9 mouse cellular contexts compared by ENCODE assay signal in the genomic region with DNA sequence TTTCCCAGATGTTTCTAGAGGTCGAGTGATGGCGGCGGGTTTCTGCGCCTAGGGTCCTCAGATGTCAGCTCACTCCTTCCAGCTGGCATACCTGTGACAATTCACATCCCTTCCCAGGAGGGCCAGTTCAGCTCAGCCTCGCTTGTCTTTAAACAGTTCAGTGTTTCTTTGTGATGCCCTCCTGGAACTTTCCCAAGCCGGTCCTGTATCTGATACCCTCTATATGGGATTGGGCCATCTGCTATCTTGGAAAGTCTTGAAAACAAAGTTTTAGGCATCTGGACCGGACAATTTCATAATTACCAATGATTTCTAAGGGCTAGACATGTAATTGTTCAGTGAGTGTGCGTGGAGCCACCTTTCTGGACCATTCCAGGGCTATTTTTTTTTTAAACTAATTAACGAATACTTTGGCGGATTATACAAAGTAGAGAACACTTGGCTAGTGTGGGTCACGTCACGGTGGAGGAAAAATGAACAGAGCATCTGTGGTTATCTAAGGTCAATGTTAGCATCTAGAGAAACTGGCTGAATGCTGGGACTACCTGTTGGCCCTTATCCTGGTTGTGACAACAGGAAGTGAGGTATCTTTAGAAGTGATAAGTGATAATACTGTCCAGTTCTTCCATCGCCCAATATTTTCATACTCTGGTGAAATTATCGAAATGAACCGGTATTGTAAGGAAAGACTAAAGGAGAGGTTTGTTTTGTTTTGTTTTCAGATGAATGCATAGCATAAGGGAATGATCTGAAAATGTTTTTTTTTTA. TPM values are rescaled to one million over a fixed set of nuclear protein-coding genes. Genes with fewer than 3 reads are reported as not detected.
A peak's percentile ranks its signal among the peaks of the same experiment; 100 is the strongest.
DNase-seq lines count a peak whose midpoint lies in the region; ATAC-seq and TF ChIP-seq lines count a peak whose summit lies in the region.
"Had no signal": no experiment of that assay in that cellular context is flagged by ENCODE, and none has a peak within 500 bp of the region (broad histone marks: within the 10 kb centered on the region; RNA-seq: fewer than 3 reads in every experiment).

No protein-coding gene starts in this region.

- 22% methylated on average over 15 of the region's 15 CpGs for WGBS in heart, embryonic 13.5 days
- 29% methylated on average over 15 of the region's 15 CpGs for WGBS in hindbrain, embryonic 12.5 days
- WGBS in midbrain, embryonic 11.5 days = 26% methylated on average over 15 of the region's 15 CpGs

- no peaks in the 10 kb centered on the region for H3K9me3 ChIP-seq in heart, embryonic 13.5 days
- H3K9me3 ChIP-seq in MEL (replicated peaks; ENCODE audit: insufficient read depth, low read length) = no peaks in the 10 kb centered on the region
- no peaks in the 10 kb centered on the region for H3K9me3 ChIP-seq in hindbrain, embryonic 12.5 days (replicated peaks)
- H3K9me3 ChIP-seq in midbrain, embryonic 11.5 days (ENCODE audit: control insufficient read depth, low read length) = no peaks in the 10 kb centered on the region

- H3K9ac ChIP-seq in heart, embryonic 13.5 days = peak overlapping the region; percentile 100
- H3K9ac ChIP-seq in MEL (ENCODE audit: control insufficient read depth, low read depth, low read length, poor library complexity, severe bottlenecking) = peak overlapping the region; percentile 94
- H3K9ac ChIP-seq in hindbrain, embryonic 12.5 days = peak overlapping the region; percentile 98
- peak overlapping the region; percentile 100 for H3K9ac ChIP-seq in midbrain, embryonic 11.5 days (ENCODE audit: low read length)

- DNase-seq in heart, postnatal 25 days (ENCODE audit: low spot score) = no peak
- DNase-seq in MEL (ENCODE audit: low read depth, low spot score) = peak; percentile 37
- no peak for DNase-seq in midbrain, embryonic 11.5 days (ENCODE audit: low spot score, missing footprints)
- no peak for DNase-seq in frontal cortex, postnatal 10 days (ENCODE audit: low spot score in 2 of 2)
- no peak for DNase-seq in adrenal gland, adult (ENCODE audit: inconsistent age in 2 of 2, low spot score in 1 of 2)
- DNase-seq in gastrocnemius, postnatal 14 days = no peak

- peak overlapping the region; percentile 98 for H3K4me3 ChIP-seq in heart, embryonic 13.5 days
- peak overlapping the region; percentile 91 to 96 for H3K4me3 ChIP-seq in MEL (ENCODE audit: control insufficient read depth in 1 of 2, insufficient read depth in 1 of 2, low read depth in 2 of 2, low read length in 2 of 2)
- peak overlapping the region; percentile 80 for H3K4me3 ChIP-seq in hindbrain, embryonic 12.5 days
- peak overlapping the region; percentile 92 for H3K4me3 ChIP-seq in midbrain, embryonic 11.5 days (ENCODE audit: low read depth, low read length)

- TF ChIP-seq POLR2A in MEL (IDR thresholded peaks at IDR 0.05; ENCODE audit: control insufficient read depth in 1 of 2, insufficient read depth in 1 of 2, low read depth in 1 of 2, low read length in 2 of 2, poor library complexity in 1 of 2) = no peak; a peak in 1 of 4 replicates

- H3K4me2 ChIP-seq in heart, embryonic 13.5 days = peak overlapping the region; percentile 76
- peak overlapping the region; percentile 75 for H3K4me2 ChIP-seq in hindbrain, embryonic 12.5 days (replicated peaks)
- peak overlapping the region; percentile 67 for H3K4me2 ChIP-seq in midbrain, embryonic 11.5 days

- peaks cover 18% of the 10 kb centered on the region for H3K36me3 ChIP-seq in heart, embryonic 13.5 days
- H3K36me3 ChIP-seq in MEL (ENCODE audit: control insufficient read depth in 1 of 2, insufficient read depth in 2 of 2, low read length in 2 of 2) = peaks cover 13 to 17% of the 10 kb centered on the region in 2 experiments
- H3K36me3 ChIP-seq in hindbrain, embryonic 12.5 days = peaks cover 16% of the 10 kb centered on the region
- H3K36me3 ChIP-seq in midbrain, embryonic 11.5 days (ENCODE audit: control insufficient read depth, insufficient read depth, low read length) = peaks cover 5% of the 10 kb centered on the region; the same call in 1 of the 2 replicates

- no peak; the same call in 1 of the 2 replicates for ATAC-seq in heart, embryonic 13.5 days (ENCODE audit: extremely low read depth, insufficient number of reproducible peaks, low FRiP score, low TSS enrichment)
- ATAC-seq in hindbrain, embryonic 12.5 days (ENCODE audit: low FRiP score) = peak; percentile 63
- peak; percentile 53 for ATAC-seq in midbrain, embryonic 11.5 days (ENCODE audit: low FRiP score)

- TF ChIP-seq CTCF in MEL (IDR thresholded peaks at IDR 0.05 in 2 of 3, conservative IDR thresholded peaks at IDR 0.05 in 1 of 3; ENCODE audit: control insufficient read depth in 1 of 3, insufficient read depth in 1 of 3, low read depth in 2 of 3, low read length in 3 of 3, poor library complexity in 1 of 3, severe bottlenecking in 1 of 3) = no peak

- H3K4me1 ChIP-seq in heart, embryonic 13.5 days = peaks cover 28% of the 10 kb centered on the region
- peaks cover 8 to 14% of the 10 kb centered on the region in 2 experiments for H3K4me1 ChIP-seq in MEL (ENCODE audit: control insufficient read depth in 1 of 2, insufficient read depth in 2 of 2, low read length in 2 of 2)
- peaks cover 23% of the 10 kb centered on the region for H3K4me1 ChIP-seq in hindbrain, embryonic 12.5 days
- peaks cover 16% of the 10 kb centered on the region for H3K4me1 ChIP-seq in midbrain, embryonic 11.5 days (ENCODE audit: control insufficient read depth, insufficient read depth, low read length)

- peak in 1 of 2 experiments; percentile 51; a peak in 1 of 4 replicates for TF ChIP-seq EP300 in MEL (IDR thresholded peaks at IDR 0.05; ENCODE audit: low read depth in 1 of 2, low read length in 2 of 2)

- H3K27me3 ChIP-seq in heart, embryonic 13.5 days (replicated peaks) = no peaks in the 10 kb centered on the region
- H3K27me3 ChIP-seq in MEL (ENCODE audit: control insufficient read depth in 1 of 2, insufficient read depth in 2 of 2, low read length in 2 of 2) = peaks cover 2 to 3% of the 10 kb centered on the region in 2 experiments; a peak in 3 of 4 replicates
- no peaks in the 10 kb centered on the region for H3K27me3 ChIP-seq in hindbrain, embryonic 12.5 days
- no peaks in the 10 kb centered on the region for H3K27me3 ChIP-seq in midbrain, embryonic 11.5 days (ENCODE audit: control insufficient read depth, insufficient read depth, low read length)

- H3K79me2 ChIP-seq in MEL (ENCODE audit: control insufficient read depth, insufficient read depth, low read length, poor library complexity) = peaks cover 29% of the 10 kb centered on the region

- no peak for TF ChIP-seq RAD21 in MEL (IDR thresholded peaks at IDR 0.05; ENCODE audit: low read depth, low read length)

- intact Hi-C loops in heart, postnatal 25 days (cut with DNase I) = no loop called here
- intact Hi-C loops in gastrocnemius, postnatal 14 days (cut with DNase I; ENCODE audit: low total_unique reads) = no loop called here

- peak overlapping the region; percentile 98 for H3K27ac ChIP-seq in heart, embryonic 13.5 days (replicated peaks)
- peak overlapping the region; percentile 59 for H3K27ac ChIP-seq in MEL (ENCODE audit: control insufficient read depth, low read depth, low read length)
- peak overlapping the region; percentile 99 for H3K27ac ChIP-seq in hindbrain, embryonic 12.5 days
- H3K27ac ChIP-seq in midbrain, embryonic 11.5 days (ENCODE audit: low read depth, low read length) = peak overlapping the region; percentile 99

TF ChIP-seq in MEL, 35 proteins besides CTCF, POLR2A, EP300 and RAD21 (continues in another document):
- TF ChIP-seq ELF1 (IDR thresholded peaks at IDR 0.05; ENCODE audit: low read depth, low read length) (no peak), CHD1 (IDR thresholded peaks at IDR 0.05; ENCODE audit: low read depth, low read length) (0 out of 2 replicates have a peak, but pooled peaks have one; percentile 89), ZKSCAN1 (IDR thresholded peaks at IDR 0.05; ENCODE audit: low read depth, low read length) (no peak), ZNF384 (IDR thresholded peaks at IDR 0.05; ENCODE audit: low read depth, low read length) (peak; percentile 25), SIN3A (IDR thresholded peaks at IDR 0.05; ENCODE audit: low read length) (peak; percentile 17; the same call in 1 of the 2 replicates), USF1 (IDR thresholded peaks at IDR 0.05; ENCODE audit: low read depth, low read length) (no peak), GATA1 (IDR thresholded peaks at IDR 0.05; ENCODE audit: low read depth, low read length) (peak; percentile 52; the same call in 1 of the 2 replicates), ZMIZ1 (IDR thresholded peaks at IDR 0.05; ENCODE audit: low read depth, low read length) (peak; percentile 60; the same call in 1 of the 2 replicates), MYB (IDR thresholded peaks at IDR 0.05; ENCODE audit: low read depth, low read length) (0 out of 2 replicates have a peak, but pooled peaks have one; percentile 7), MAX (IDR thresholded peaks at IDR 0.05; ENCODE audit: low read length) (0 out of 2 replicates have a peak, but pooled peaks have one; percentile 10)

RNA-seq across cellular contexts. Expression of a gene that starts 0.4 kb away (rescaled TPM):
- polyA plus RNA-seq in heart, embryonic 13.5 days (2015; fragmentation: Nextera tagmentation; extraction: Ambion mirVana) = 150 and 165 TPM in 2 replicates
- total RNA-seq in heart, postnatal 25 days (2021) = 10 to 100 TPM; 46.0 to 51.8 TPM
- total RNA-seq in MEL (2012; rRNA removed) = 243 and 265 TPM in 2 replicates
- 100 to 1,000 TPM in 1 of 2 experiments, not detected in 1; 277 TPM for polyA plus RNA-seq in MEL (2012; ENCODE audit: insufficient read depth in 1 of 2, insufficient read length in 2 of 2, low read depth in 1 of 2, low replicate concordance in 2 of 2, missing spikeins in 1 of 2)
- polyA plus RNA-seq in hindbrain, embryonic 12.5 days (2016; fragmentation: Nextera tagmentation; extraction: Ambion mirVana) = 366 and 375 TPM in 2 replicates
- polyA plus RNA-seq in midbrain, embryonic 11.5 days (2014; fragmentation: Nextera tagmentation; extraction: Ambion mirVana) = 184 and 194 TPM in 2 replicates
- 10 to 100 TPM; 35.8 to 45.7 TPM for total RNA-seq in gastrocnemius, postnatal 14 days (2021)

RNA-seq across cellular contexts. Expression of a gene that starts 12.7 kb away (rescaled TPM):
- 1.7 and 1.9 TPM in 2 replicates for polyA plus RNA-seq in heart, embryonic 13.5 days (2015; fragmentation: Nextera tagmentation; extraction: Ambion mirVana)
- 10 to 100 TPM; 32.6 to 39.1 TPM for total RNA-seq in heart, postnatal 25 days (2021)
- not detected in 2 replicates for total RNA-seq in MEL (2012; rRNA removed)
- polyA plus RNA-seq in MEL (2012; ENCODE audit: insufficient read depth in 1 of 2, insufficient read length in 2 of 2, low read depth in 1 of 2, low replicate concordance in 2 of 2, missing spikeins in 1 of 2) = under 1 TPM in 1 of 2 experiments, not detected in 1; 0.07 TPM
- 0.98 and 1.5 TPM in 2 replicates for polyA plus RNA-seq in hindbrain, embryonic 12.5 days (2016; fragmentation: Nextera tagmentation; extraction: Ambion mirVana)
- 0.40 and 0.68 TPM in 2 replicates for polyA plus RNA-seq in midbrain, embryonic 11.5 days (2014; fragmentation: Nextera tagmentation; extraction: Ambion mirVana)
- total RNA-seq in gastrocnemius, postnatal 14 days (2021) = 10 to 100 TPM in 1 of 2 experiments, 1 to 10 TPM in 1; 8.9 to 11.4 TPM

RNA-seq across cellular contexts. Expression of a gene that starts 53.8 kb away (rescaled TPM):
- polyA plus RNA-seq in heart, embryonic 13.5 days (2015; fragmentation: Nextera tagmentation; extraction: Ambion mirVana) = not detected in 2 replicates
- not detected for total RNA-seq in heart, postnatal 25 days (2021)
- not detected in 2 replicates for total RNA-seq in MEL (2012; rRNA removed)
- polyA plus RNA-seq in MEL (2012; ENCODE audit: insufficient read depth in 1 of 2, insufficient read length in 2 of 2, low read depth in 1 of 2, low replicate concordance in 2 of 2, missing spikeins in 1 of 2) = not detected
- not detected in 2 replicates for polyA plus RNA-seq in hindbrain, embryonic 12.5 days (2016; fragmentation: Nextera tagmentation; extraction: Ambion mirVana)
- polyA plus RNA-seq in midbrain, embryonic 11.5 days (2014; fragmentation: Nextera tagmentation; extraction: Ambion mirVana) = not detected in 2 replicates
- not detected for total RNA-seq in gastrocnemius, postnatal 14 days (2021)
- total RNA-seq: layer of hippocampus, postnatal 25 days had no signal
